Mouse (Mus musculus) bone marrow macrophage, adult 2 months (primary cell): ENCODE data around the gene Ankle1. TPM values are rescaled to one million over a fixed set of nuclear protein-coding genes. Genes with fewer than 3 reads are reported as not detected.
A peak's percentile ranks its signal among the peaks of the same experiment; 100 is the strongest.

Source experiments
- H3K27ac ChIP-seq: 2 replicates; pipeline ENCODE4 v1.5.1; 2012; ENCODE audit warnings: low read depth, low read length; ENCODE audit not compliant: insufficient read depth
- H3K4me1 ChIP-seq: 2 replicates; pipeline ENCODE4 v1.6.1; 2012; ENCODE audit warnings: low read length; ENCODE audit not compliant: control insufficient read depth, insufficient read depth
- H3K4me3 ChIP-seq: 2 replicates; pipeline ENCODE4 v1.5.1; 2012; ENCODE audit warnings: mild to moderate bottlenecking, low read length, moderate library complexity; ENCODE audit not compliant: insufficient read depth
- CTCF ChIP-seq: IDR thresholded peaks from 2 replicates; pipeline ENCODE4 v1.5.1; 2012; ENCODE audit warnings: low read depth, mild to moderate bottlenecking, low read length, moderate library complexity
- POLR2A ChIP-seq: IDR thresholded peaks from 2 replicates; pipeline ENCODE4 v1.6.1; 2012; ENCODE audit warnings: mild to moderate bottlenecking, low read depth, low read length, borderline replicate concordance
- polyA plus RNA-seq: library from polyadenylated mRNA; stranded (reverse); fragments of >200 nt; gene quantifications from 2 replicates; pipeline ENCODE4 v1.2.4, GENCODE M21; 2012; ENCODE audit not compliant: missing spikeins, insufficient read depth, insufficient read length

The Ankle1 gene
- polyA plus RNA-seq, 1 experiment: 9.8 TPM

DNA sequence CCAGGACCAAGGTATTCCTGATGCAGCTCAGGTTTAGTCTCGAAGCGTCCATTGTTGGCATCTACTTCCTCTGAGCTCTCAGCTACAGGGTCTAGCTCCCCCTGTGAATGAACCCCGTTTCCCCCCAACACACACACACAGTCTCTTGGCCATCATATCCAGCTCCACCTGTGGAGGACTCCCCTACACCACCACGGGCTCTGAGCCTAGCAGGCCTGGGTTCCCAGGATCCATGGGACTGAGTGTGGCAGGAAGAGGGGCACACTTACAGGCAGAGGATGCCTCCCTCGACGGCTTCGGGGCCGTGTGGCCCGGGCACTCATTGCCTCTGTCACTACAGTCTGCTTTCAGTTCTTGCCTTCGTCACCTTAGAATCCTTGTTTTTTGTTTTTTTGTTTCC lies 10.7 kb upstream of the Ankle1 start:
- no peak for TF ChIP-seq CTCF
- TF ChIP-seq POLR2A: no peak
- no peak overlapping the region for H3K4me3 ChIP-seq
- H3K4me1 ChIP-seq: peaks cover 8% of the 10 kb centered on the region
- H3K27ac ChIP-seq: no peak overlapping the region

DNA sequence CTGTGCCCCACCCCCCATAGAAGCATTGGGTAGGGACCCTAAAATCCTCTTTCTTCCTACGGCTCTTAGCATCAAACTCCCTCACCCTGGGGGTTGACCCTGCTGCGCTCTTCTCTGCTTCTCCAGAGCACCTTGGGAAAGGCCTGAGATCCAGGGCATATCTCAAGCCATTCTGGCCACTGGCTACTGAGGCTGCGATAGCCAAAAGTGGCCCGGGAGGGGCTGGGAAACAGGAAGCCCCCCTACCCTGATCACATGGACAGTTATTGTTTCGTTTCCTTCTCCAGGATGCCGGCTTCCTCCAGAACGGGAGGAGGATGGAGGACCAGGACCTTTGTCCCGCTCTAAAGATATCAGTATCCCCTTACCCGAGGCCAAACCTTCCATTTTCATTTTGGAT lies 10.2 kb upstream of the Ankle1 start, which contains the start of gene Ushbp1:
Gene Ushbp1, minus strand, starts transcription at position 174 of the 400 bp plus-strand sequence.
- peak within 1 kb of the TSS; percentile 44 for H3K27ac ChIP-seq
- peaks cover 8% of the 10 kb centered on the region for H3K4me1 ChIP-seq
- H3K4me3 ChIP-seq: no peak within 1 kb of the TSS
- TF ChIP-seq CTCF: no peak
- no peak for TF ChIP-seq POLR2A

DNA sequence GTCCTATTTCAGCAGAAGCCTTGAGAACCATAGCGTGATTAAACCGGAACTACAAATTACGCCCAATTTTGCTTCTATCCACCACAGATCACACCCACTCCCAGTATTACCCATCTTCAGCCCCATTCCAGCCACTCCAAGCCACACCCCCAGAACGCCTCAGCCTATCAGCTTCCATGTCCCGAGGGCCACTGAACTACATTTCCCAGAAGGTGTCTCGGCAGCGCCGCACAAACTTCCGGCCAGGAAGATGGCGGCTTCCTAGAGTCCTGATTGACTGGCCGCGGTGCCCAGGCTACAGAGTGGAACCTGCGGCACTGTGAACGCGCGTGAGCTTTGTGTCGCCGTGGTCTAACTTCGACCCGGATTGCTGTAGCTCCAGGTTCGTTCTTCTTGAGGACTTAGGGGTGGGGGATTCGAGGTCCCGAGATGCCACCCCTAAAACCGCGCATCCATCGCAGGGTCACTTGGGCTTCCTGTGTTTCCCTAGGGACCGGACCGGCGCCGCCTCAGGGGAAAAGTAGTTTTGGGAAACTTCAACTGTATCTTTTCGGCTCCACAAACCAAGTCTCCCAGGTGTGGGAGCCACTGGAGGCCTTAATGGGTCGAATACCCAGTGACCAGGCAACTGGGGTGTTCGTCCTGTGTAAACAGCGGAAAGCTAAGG lies 9.0 kb upstream of the Ankle1 start, which contains the start of gene Babam1:
Gene Babam1, plus strand, starts transcription at position 223 of the 667 bp plus-strand sequence.
- H3K4me1 ChIP-seq: peaks cover 8% of the 10 kb centered on the region
- TF ChIP-seq POLR2A (no peak), CTCF (no peak)
- peak within 1 kb of the TSS; percentile 44 for H3K27ac ChIP-seq
- peak within 1 kb of the TSS; percentile 89 for H3K4me3 ChIP-seq

DNA sequence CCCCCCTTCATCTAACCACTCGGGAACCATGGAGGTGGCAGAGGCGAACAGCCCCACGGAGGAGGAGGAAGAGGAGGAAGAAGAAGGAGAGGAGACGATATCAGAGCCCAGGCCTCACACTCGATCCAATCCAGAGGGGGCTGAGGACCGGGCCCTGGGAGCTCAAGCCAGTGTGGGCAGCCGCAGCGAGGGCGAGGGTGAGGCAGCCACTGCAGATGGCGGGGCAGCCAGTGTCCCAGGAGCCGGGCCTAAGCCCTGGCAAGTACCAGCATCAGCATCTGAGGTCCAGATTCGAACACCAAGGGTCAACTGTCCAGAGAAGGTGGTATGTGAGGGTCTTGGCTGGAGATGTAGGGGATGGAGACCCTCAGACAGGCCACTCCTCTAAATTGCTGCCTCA lies 8.1 kb upstream of the Ankle1 start:
- Histone ChIP-seq H3K27ac (no peak overlapping the region), H3K4me1 (peaks cover 8% of the 10 kb centered on the region), H3K4me3 (peak overlapping the region; percentile 89)
- no peak for TF ChIP-seq POLR2A
- no peak for TF ChIP-seq CTCF

DNA sequence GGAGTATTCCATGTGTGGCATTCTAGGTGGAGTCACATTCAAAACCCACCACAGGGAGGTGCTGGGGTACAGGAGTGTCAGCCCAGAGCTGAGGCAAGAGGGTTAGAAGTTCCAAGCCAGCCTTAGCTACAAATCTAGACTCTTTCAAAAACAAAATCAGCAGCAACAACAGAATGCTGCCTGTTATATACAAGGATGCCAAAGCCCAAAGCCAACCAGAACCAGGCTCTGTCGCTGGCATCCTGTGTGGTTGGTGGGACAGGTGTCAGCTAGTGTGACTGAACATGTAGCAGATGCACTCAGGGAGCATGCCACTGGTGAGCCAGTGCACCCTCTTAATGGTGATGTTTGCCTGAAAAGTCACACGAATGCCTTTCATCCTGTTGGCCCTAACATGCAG lies 5.0 kb upstream of the Ankle1 start:
- Histone ChIP-seq H3K27ac (no peak overlapping the region), H3K4me1 (peaks cover 24% of the 10 kb centered on the region), H3K4me3 (no peak overlapping the region)
- TF ChIP-seq POLR2A (no peak), CTCF (no peak)

DNA sequence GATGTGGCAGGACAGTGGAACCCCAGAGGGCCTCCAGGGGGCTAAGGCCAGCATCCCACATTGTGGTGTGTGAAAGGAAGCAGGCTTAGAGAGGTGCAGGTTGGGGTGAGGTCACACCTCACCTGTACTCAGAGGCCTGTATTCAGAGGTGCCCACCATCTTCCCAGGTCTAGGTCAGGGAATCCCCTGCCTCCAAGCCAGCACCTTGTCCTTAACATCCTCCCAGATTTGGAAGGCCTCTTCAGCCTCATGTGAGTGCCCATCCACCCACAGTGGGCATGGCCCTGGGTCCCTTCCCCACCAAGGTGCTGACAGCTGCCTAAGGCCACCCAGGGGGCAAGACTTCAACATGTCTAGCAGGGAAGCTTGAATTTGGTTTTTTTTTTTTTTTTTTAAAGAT lies 4.4 kb upstream of the Ankle1 start:
- peaks cover 19% of the 10 kb centered on the region for H3K4me1 ChIP-seq
- TF ChIP-seq POLR2A: no peak
- no peak for TF ChIP-seq CTCF
- no peak overlapping the region for H3K27ac ChIP-seq
- H3K4me3 ChIP-seq: no peak overlapping the region

DNA sequence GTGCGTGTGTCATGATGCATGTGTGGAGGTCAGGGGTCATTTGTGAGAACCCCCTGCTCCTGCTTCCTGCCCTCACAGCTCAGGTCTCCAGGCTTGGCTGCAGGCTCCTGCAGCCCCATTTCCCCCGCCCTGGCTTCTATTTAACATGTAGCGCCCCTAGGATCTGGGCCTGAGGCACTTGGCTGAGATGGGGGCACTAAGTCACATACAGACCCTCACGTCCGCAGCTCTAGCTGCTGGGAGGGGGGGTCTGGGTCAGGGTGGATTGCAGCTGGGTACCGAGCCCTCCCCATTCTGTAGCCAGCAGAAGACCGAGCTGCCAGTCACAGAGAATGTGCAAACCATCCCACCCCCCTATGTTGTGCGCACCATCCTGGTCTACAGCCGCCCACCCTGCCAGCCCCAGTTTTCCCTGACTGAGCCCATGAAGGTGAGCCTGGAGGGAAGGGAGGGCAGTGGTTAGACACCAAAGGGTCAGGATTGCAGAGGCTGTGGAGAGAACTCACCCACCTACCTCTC lies 3.3 kb upstream of the Ankle1 start:
- H3K27ac ChIP-seq: no peak overlapping the region
- peaks cover 20% of the 10 kb centered on the region for H3K4me1 ChIP-seq
- no peak overlapping the region for H3K4me3 ChIP-seq
- TF ChIP-seq CTCF (no peak), POLR2A (no peak)

DNA sequence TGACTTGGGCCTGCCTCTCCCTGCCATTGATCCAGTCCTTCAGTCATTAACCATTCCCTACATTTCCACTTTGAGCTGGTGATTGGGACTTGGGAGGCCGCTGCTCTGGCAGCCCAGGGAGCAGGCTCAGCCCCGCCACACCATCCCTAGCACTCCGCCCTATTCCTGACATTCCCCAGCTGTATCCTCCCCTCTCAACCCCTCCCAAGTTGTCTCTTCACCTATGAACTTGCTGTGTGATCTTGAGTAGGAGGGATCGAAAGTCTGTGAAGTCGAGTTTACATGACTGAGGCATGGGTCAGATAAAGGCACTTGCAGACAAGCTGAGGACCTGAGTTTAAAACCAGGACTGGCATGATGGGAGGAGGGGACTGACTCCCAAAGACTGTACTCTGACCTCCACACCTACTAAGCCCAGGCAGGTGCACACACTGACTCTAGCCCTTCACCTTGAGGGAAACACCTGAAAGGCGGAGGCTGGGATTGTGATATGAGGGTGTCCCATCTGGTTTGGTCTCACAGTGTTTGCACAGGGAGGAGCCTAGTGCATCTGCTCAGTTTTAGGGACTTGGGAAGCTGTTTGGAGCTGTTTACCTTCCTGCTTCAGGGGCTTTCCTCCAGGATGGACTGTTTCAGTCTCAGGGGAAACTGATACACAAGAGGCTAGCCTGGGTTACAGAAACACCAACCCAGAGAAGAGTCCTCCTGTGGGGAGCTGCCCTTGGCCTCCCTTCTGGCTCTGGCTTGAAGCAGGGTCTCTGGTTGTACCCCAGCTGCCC lies 2.5 kb upstream of the Ankle1 start:
- TF ChIP-seq POLR2A: no peak
- no peak for TF ChIP-seq CTCF
- Histone ChIP-seq H3K4me3 (no peak overlapping the region), H3K27ac (0 out of 2 replicates have a peak overlapping the region, but pooled peaks have one; percentile 7), H3K4me1 (peaks cover 20% of the 10 kb centered on the region)

DNA sequence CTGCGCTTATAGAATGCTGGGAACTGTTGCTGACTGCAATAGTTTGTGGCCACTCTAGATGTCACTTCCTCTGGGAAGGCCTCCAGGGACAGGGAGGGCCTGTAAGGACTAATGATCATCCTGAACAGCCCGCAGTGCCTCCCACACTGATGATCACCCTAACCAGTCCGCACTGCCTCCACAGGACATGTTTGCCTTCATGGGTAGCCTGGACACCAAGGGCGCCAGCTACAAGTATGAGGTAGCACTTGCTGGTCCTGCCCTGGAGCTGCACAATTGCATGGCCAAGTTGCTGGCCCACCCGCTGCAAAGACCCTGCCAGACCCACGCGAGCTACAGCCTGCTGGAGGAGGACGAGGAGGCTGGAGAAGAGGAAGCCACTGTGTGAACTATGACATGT lies 1.8 kb upstream of the Ankle1 start:
- TF ChIP-seq CTCF: no peak
- no peak for TF ChIP-seq POLR2A
- Histone ChIP-seq H3K4me1 (peaks cover 20% of the 10 kb centered on the region), H3K27ac (peak overlapping the region; percentile 64; the same call in 1 of the 2 replicates), H3K4me3 (no peak overlapping the region)

DNA sequence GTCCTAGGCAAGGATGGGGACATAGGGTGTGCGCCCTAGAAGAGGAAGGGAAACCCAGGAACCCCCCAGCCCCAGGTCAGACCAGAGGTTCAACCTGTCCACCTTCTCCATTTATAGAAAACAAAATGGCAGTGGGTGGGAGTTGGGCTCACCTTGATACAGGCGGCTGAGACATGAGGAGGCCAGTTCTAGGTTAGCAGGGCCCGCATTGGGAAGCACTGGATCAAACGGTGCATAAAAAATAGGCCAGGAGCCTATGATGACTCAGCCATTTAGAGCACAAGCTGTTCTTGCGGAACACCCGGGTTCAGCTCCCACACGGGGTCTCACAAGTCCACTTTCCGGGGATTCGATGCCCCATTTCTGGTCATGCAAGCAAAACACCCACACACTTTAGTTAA lies 859 bp upstream of the Ankle1 start:
- TF ChIP-seq POLR2A (no peak), CTCF (no peak)
- Histone ChIP-seq H3K4me3 (peak overlapping the region; percentile 79), H3K27ac (peak overlapping the region; percentile 64)

More for the DNA sequence above, 859 bp upstream of the Ankle1 start:
- H3K4me1 ChIP-seq: peaks cover 20% of the 10 kb centered on the region
